Mouse (Mus musculus): ENCODE data around the gene Ankrd44.

Ankrd44 gene

GRCm38 (mm10) chr1:54809811-54810549 lies 116.2 kb downstream of the Ankrd44 start:
- ATAC-seq (ENCODE audit: low TSS enrichment): no peak

GRCm38 (mm10) chr1:54809098-54809490 lies 117.1 kb downstream of the Ankrd44 start:
- ATAC-seq (ENCODE audit: low TSS enrichment): no peak

GRCm38 (mm10) chr1:54808401-54809097 lies 117.6 kb downstream of the Ankrd44 start:
- ATAC-seq (ENCODE audit: low TSS enrichment): no peak

GRCm38 (mm10) chr1:54807832-54808231 lies 118.4 kb downstream of the Ankrd44 start:
- ATAC-seq (ENCODE audit: low TSS enrichment): no peak

- no peak for ATAC-seq (ENCODE audit: low TSS enrichment)
Measured at GRCm38 (mm10) chr1:54806116-54806850, 119.9 kb downstream of the Ankrd44 start.

- ATAC-seq (ENCODE audit: low TSS enrichment): no peak
Measured at GRCm38 (mm10) chr1:54804406-54804805, 121.8 kb downstream of the Ankrd44 start.

GRCm38 (mm10) chr1:54802703-54803102 lies 123.5 kb downstream of the Ankrd44 start:
- no peak for ATAC-seq (ENCODE audit: low TSS enrichment)

GRCm38 (mm10) chr1:54801256-54801655 lies 124.9 kb downstream of the Ankrd44 start:
- no peak for ATAC-seq (ENCODE audit: low TSS enrichment)

- no peak for ATAC-seq (ENCODE audit: low TSS enrichment)
Measured at GRCm38 (mm10) chr1:54799421-54799820, 126.8 kb downstream of the Ankrd44 start.

- no peak for ATAC-seq (ENCODE audit: low TSS enrichment)
Measured at GRCm38 (mm10) chr1:54798415-54798814, 127.8 kb downstream of the Ankrd44 start.

- ATAC-seq (ENCODE audit: low TSS enrichment): no peak
Measured at GRCm38 (mm10) chr1:54794709-54795108, 131.5 kb downstream of the Ankrd44 start.

- no peak for ATAC-seq (ENCODE audit: low TSS enrichment)
Measured at GRCm38 (mm10) chr1:54791406-54791805, 134.8 kb downstream of the Ankrd44 start.

GRCm38 (mm10) chr1:54789327-54789960 lies 136.7 kb downstream of the Ankrd44 start:
- no peak for ATAC-seq (ENCODE audit: low TSS enrichment)

- ATAC-seq (ENCODE audit: low TSS enrichment): no peak
Measured at GRCm38 (mm10) chr1:54788337-54788736, 137.8 kb downstream of the Ankrd44 start.

- ATAC-seq (ENCODE audit: low TSS enrichment): no peak
Measured at GRCm38 (mm10) chr1:54778151-54778550, 148.0 kb downstream of the Ankrd44 start.

GRCm38 (mm10) chr1:54777104-54777503 lies 149.1 kb downstream of the Ankrd44 start:
- ATAC-seq (ENCODE audit: low TSS enrichment): no peak

- no peak for ATAC-seq (ENCODE audit: low TSS enrichment)
Measured at GRCm38 (mm10) chr1:54776116-54776515, 150.1 kb downstream of the Ankrd44 start.

- ATAC-seq (ENCODE audit: low TSS enrichment): no peak
Measured at GRCm38 (mm10) chr1:54772843-54773242, 153.3 kb downstream of the Ankrd44 start.

GRCm38 (mm10) chr1:54771471-54771870 lies 154.7 kb downstream of the Ankrd44 start:
- no peak for ATAC-seq (ENCODE audit: low TSS enrichment)

GRCm38 (mm10) chr1:54767221-54767620 lies 159.0 kb downstream of the Ankrd44 start:
- ATAC-seq (ENCODE audit: low TSS enrichment): no peak

- no peak for ATAC-seq (ENCODE audit: low TSS enrichment)
Measured at GRCm38 (mm10) chr1:54765632-54766238, 160.5 kb downstream of the Ankrd44 start.

Measured in frontal cortex, adult (tissue).